Mouse (Mus musculus) left cerebral cortex, postnatal 10 days (tissue): ENCODE data around the gene Ralgps1. TPM values are rescaled to one million over a fixed set of nuclear protein-coding genes. Genes with fewer than 3 reads are reported as not detected.

ENCODE experiments used
- DNase-seq, 2 experiments: peaks; one replicate each; pipeline ENCODE4 v3.0.0; 2021 to 2022; ENCODE audit warnings: low spot score in 2 of 2, mixed read lengths in 1 of 2; ENCODE audit errors: extremely low spot score in 1 of 2
- intact Hi-C: fragments of 180-260 bp; cut with DNase I; formaldehyde crosslinking; loops from one replicate; pipeline ENCODE4 v1.15.1; 2025
- total RNA-seq, 2 experiments: library from RNA; stranded (reverse); gene quantifications; 2 replicates each; pipeline ENCODE4 v1.2.3; 2021

Ralgps1 gene
- total RNA-seq, result 10 to 100 TPM; 71.1 to 72.5 TPM

GRCm38 (mm10) chr2:33370777-33371647 lies at the start of gene Ralgps1:
Ralgps1 (minus strand) TSS chr2:33371486.
- intact Hi-C loops, result no loop called here
- peak; percentile 98 to 99 for DNase-seq

GRCm38 (mm10) chr2:33417454-33417853 lies 46.2 kb upstream of the Ralgps1 start:
- DNase-seq, result no peak

GRCm38 (mm10) chr2:33414019-33414418 lies 42.7 kb upstream of the Ralgps1 start:
- DNase-seq, result no peak
- intact Hi-C loops, result no loop called here

More at GRCm38 (mm10) chr2:33417454-33417853, 46.2 kb upstream of the Ralgps1 start:
- intact Hi-C loops, result no loop called here

- intact Hi-C loops, result no loop called here
- DNase-seq, result no peak
These were observed 40.8 kb upstream of the Ralgps1 start for GRCm38 (mm10) chr2:33412111-33412510.

- intact Hi-C loops, result loop anchor here (5.0 kb wide), 1 partner anchor 251 kb away; no protein-coding TSS in a partner anchor
- DNase-seq, result no peak
These were observed 32.3 kb upstream of the Ralgps1 start for GRCm38 (mm10) chr2:33403511-33404003.

- DNase-seq, result no peak
- intact Hi-C loops, result loop anchor here (5.0 kb wide), 1 partner anchor 250 kb away; no protein-coding TSS in a partner anchor
These were observed 31.4 kb upstream of the Ralgps1 start for GRCm38 (mm10) chr2:33402638-33403037.

GRCm38 (mm10) chr2:33402236-33402635 lies 30.9 kb upstream of the Ralgps1 start:
- peak; percentile 72 to 82 for DNase-seq
- intact Hi-C loops, result loop anchor here (5.0 kb wide), 1 partner anchor 250 kb away; no protein-coding TSS in a partner anchor

GRCm38 (mm10) chr2:33401217-33401616 lies 29.9 kb upstream of the Ralgps1 start:
- intact Hi-C loops, result loop anchor here (5.0 kb wide), 1 partner anchor 249 kb away; no protein-coding TSS in a partner anchor
- DNase-seq, result no peak

GRCm38 (mm10) chr2:33400541-33400940 lies 29.3 kb upstream of the Ralgps1 start:
- intact Hi-C loops, result loop anchor here (5.0 kb wide), 1 partner anchor 248 kb away; no protein-coding TSS in a partner anchor
- DNase-seq, result no peak

- intact Hi-C loops, result no loop called here
- DNase-seq, result no peak
These were observed 27.8 kb upstream of the Ralgps1 start for GRCm38 (mm10) chr2:33399091-33399490.

- DNase-seq, result no peak
- intact Hi-C loops, result no loop called here
These were observed 25.8 kb upstream of the Ralgps1 start for GRCm38 (mm10) chr2:33397036-33397435.

GRCm38 (mm10) chr2:33395053-33395452 lies 23.8 kb upstream of the Ralgps1 start:
- intact Hi-C loops, result no loop called here

GRCm38 (mm10) chr2:33393951-33394635 lies 22.8 kb upstream of the Ralgps1 start:
- intact Hi-C loops, result no loop called here
- no peak for DNase-seq

More at GRCm38 (mm10) chr2:33395053-33395452, 23.8 kb upstream of the Ralgps1 start:
- DNase-seq, result no peak

GRCm38 (mm10) chr2:33393021-33393420 lies 21.7 kb upstream of the Ralgps1 start:
- DNase-seq, result no peak
- intact Hi-C loops, result no loop called here

- intact Hi-C loops, result no loop called here
These were observed 542 bp upstream of the Ralgps1 start for GRCm38 (mm10) chr2:33371648-33372408.

GRCm38 (mm10) chr2:33370276-33370776 lies 960 bp downstream of the Ralgps1 start:
- no peak for DNase-seq
- intact Hi-C loops, result no loop called here

More at GRCm38 (mm10) chr2:33371648-33372408, 542 bp upstream of the Ralgps1 start:
- DNase-seq, result no peak

GRCm38 (mm10) chr2:33369453-33369852 lies 1.8 kb downstream of the Ralgps1 start:
- intact Hi-C loops, result no loop called here
- no peak for DNase-seq

GRCm38 (mm10) chr2:33368486-33368885 lies 2.8 kb downstream of the Ralgps1 start:
- DNase-seq, result no peak
- intact Hi-C loops, result no loop called here
